Mouse (Mus musculus) mesoderm, embryonic 11.5 days (tissue): ENCODE measurements around the gene Atg2b.

Source experiments
- DNase-seq: peaks from one replicate; pipeline ENCODE4 v3.0.0-alpha.2; 2012; ENCODE audit warnings: low read depth, low spot score

Atg2b gene

GRCm38 (mm10) chr12:105683933-105684901 is 794 bp downstream of the Atg2b start, which contains the start of gene Gskip:
TSS of gene Gskip (plus strand) at chr12:105684829.
- DNase-seq = peak; percentile 52

GRCm38 (mm10) chr12:105678762-105679161 is 6.2 kb downstream of the Atg2b start:
- no peak for DNase-seq

- DNase-seq = no peak
Measured at GRCm38 (mm10) chr12:105678211-105678610, 6.8 kb downstream of the Atg2b start.

GRCm38 (mm10) chr12:105676274-105676673 is 8.7 kb downstream of the Atg2b start:
- no peak for DNase-seq

- DNase-seq = no peak
Measured at GRCm38 (mm10) chr12:105655850-105656249, 29.2 kb downstream of the Atg2b start.

- DNase-seq = no peak
Measured at GRCm38 (mm10) chr12:105642770-105643321, 42.2 kb downstream of the Atg2b start.

GRCm38 (mm10) chr12:105637554-105637953 is 47.5 kb downstream of the Atg2b start:
- DNase-seq = no peak

GRCm38 (mm10) chr12:105636551-105636950 is 48.5 kb downstream of the Atg2b start:
- no peak for DNase-seq

- no peak for DNase-seq
Measured at GRCm38 (mm10) chr12:105634374-105635067, 50.5 kb downstream of the Atg2b start.

GRCm38 (mm10) chr12:105625798-105626197 is 59.2 kb downstream of the Atg2b start:
- peak; percentile 18 for DNase-seq

GRCm38 (mm10) chr12:105622981-105623539 is 62.0 kb downstream of the Atg2b start:
- no peak for DNase-seq

GRCm38 (mm10) chr12:105622048-105622447 is 63.0 kb downstream of the Atg2b start:
- DNase-seq = no peak

GRCm38 (mm10) chr12:105613559-105613958 is 71.5 kb downstream of the Atg2b start:
- DNase-seq = no peak

- DNase-seq = peak; percentile 85
Measured at GRCm38 (mm10) chr12:105611748-105612147, 73.3 kb downstream of the Atg2b start.

- no peak for DNase-seq
Measured at GRCm38 (mm10) chr12:105611045-105611444, 74.0 kb downstream of the Atg2b start.

GRCm38 (mm10) chr12:105606881-105607280 is 78.1 kb downstream of the Atg2b start:
- DNase-seq = no peak

GRCm38 (mm10) chr12:105605212-105605611 is 79.8 kb downstream of the Atg2b start:
- DNase-seq = peak; percentile 25

- no peak for DNase-seq
Measured at GRCm38 (mm10) chr12:105603904-105604303, 81.1 kb downstream of the Atg2b start.

- DNase-seq = no peak
Measured at GRCm38 (mm10) chr12:105602581-105603210, 82.3 kb downstream of the Atg2b start, which contains the start of gene Bdkrb1. TSS of gene Bdkrb1 (plus strand) at chr12:105603085.

GRCm38 (mm10) chr12:105601586-105601985 is 83.4 kb downstream of the Atg2b start:
- no peak for DNase-seq

- DNase-seq = no peak
Measured at GRCm38 (mm10) chr12:105599098-105599497, 85.9 kb downstream of the Atg2b start.
